Mouse (Mus musculus): Measurements from ENCODE around the gene Tjp2.

Tjp2 gene

DNA sequence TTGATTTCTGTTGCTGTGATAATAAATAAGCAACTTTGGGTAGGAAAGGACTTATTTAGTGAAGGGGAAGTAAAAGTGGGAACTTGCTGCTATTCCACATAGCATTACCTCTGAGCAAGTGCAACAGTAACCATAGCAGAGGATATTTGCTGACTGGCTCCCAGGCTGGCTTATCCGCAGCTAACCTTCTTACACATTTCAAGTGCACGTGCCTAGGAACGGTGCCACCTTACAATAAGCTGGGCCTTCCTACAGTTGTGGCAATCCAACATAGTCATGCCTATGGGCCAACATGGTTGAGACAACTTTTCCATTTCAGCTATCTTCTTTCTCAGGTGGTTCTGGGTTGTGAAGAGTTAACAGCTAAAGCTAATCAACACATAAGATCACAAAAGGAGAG, 147.2 kb downstream of the Tjp2 start:
- POLR2A ChIA-PET: no interaction called here
- CTCF ChIA-PET: no interaction called here

DNA sequence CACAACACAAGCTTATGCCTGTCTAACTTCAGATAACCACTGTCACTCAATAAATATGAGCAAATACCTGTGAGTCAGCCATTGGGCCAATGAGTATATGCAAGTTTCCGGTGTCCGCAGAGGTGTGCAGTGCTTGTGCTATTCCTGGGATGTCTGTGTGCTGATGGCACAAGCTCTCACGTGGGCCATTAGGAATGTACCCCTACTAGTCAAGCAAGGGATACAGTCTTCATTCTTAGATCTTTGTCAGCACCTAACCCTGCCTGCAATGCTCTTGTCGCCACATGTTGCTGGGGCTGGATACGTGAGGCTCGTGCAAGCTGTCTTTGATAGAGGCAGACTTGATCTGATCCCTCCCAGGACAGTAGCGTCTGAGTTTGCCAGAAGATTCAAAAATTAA, 148.3 kb downstream of the Tjp2 start:
- ChIA-PET CTCF (interaction anchor here in 2 of 4 experiments (0.6 kb wide), 3 partner anchors 11 to 191 kb away, joined by 3 to 7 read pairs (median 3); no protein-coding TSS in a partner anchor), POLR2A (interaction anchor here in 1 of 4 experiments (1.2 kb wide), 1 partner anchor 389 kb away, joined by 3 read pairs; no protein-coding TSS in a partner anchor)

DNA sequence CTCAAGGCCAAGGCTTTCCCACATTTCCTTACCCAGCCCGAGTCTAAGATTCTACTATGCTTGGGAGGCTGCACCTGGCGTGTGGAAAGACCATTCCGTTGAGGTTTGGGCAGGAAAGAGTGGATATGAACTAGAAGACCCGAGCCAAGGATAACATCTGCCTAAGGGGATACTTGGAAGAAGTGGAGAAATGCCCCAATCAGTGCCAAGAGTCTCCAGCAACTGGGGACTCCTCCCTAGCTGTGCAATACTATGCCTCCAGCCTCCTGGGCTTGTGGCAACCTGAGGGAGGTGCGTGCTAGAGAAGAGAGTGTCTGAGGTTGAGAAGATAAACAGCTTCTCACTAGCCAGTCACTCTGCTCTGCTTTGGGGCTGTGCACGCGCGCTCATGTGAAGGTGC, 148.9 kb downstream of the Tjp2 start:
- ChIA-PET POLR2A (interaction anchor here in 1 of 4 experiments (1.2 kb wide), 1 partner anchor 388 kb away, joined by 3 read pairs; no protein-coding TSS in a partner anchor), CTCF (interaction anchor here in 2 of 4 experiments (0.6 kb wide), 2 partner anchors 11 to 107 kb away, joined by 3 to 7 read pairs; no protein-coding TSS in a partner anchor)

DNA sequence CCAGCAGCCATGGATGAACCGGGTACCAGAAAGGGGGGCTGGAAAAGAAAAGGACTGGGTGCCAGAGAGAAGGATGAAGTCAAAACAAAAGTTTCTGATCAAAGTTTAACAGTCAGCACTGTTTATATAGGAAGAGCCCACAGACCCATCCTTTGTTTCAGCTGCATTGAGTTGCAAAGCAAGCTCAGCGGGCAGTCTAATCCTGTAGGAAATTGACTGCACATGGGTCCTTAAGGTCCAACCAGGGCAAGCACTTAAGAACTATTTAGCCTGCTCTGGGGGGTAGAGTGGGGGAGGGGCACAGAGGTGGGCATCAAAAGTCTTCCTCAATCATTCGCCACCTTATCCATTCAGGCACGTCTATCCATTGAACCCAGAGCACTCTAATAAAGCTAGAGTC, 151.7 kb downstream of the Tjp2 start:
- ChIA-PET CTCF (no interaction called here), POLR2A (interaction anchor here in 2 of 4 experiments (0.6 to 1.8 kb wide), 3 partner anchors 9 to 187 kb away, joined by 3 to 4 read pairs (median 4); no protein-coding TSS in a partner anchor)

DNA sequence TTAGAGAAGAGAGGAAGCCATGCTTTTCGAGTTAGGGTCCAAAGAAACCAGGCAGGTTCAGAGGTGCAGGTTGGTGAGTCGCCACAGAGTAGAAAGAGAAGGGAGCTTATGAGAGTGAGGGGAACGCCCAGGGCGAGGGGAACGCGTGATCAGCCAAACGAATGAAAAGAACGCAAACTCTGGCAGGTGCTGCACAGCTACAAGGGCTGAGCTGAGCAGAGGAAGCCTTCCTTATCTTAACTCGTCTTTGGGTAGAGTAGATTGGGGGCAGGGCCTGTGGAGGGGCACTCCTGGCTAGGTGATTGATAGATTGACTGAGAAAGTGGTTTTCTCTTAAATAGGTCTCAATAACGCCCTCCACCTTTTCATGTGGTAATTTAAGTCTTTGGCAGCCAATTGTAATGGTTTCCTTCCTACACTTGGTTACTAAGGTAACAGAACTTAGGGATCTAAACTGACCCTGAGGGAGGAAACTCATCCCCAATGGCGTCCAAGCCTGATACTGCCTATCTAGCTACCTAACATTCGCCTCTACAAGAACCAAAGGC, 160.4 kb downstream of the Tjp2 start:
- CTCF ChIA-PET: interaction anchor here in 2 of 4 experiments (0.6 to 0.8 kb wide), 2 partner anchors 36 to 201 kb away, joined by 3 to 5 read pairs; no protein-coding TSS in a partner anchor

DNA sequence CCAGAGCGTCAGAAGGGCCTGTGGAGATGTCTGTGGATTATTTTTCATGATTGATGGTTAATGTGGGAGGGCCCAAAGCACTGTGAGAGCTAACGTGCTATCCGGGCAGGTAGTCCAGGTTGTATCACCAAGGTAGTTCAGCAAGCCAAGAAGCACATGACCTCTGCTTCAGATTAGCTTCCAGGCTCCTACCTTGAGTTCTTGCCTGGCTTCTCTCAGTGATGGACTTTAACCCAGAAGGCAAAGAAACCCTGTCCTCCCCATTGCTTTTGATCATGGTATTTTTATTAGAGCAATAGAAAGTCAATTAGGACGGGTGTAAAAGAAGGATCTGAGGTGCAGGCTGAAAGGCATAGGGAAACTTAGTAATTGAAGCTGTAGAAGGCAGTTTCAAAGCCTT, 161.2 kb downstream of the Tjp2 start:
- ChIA-PET CTCF (no interaction called here), POLR2A (interaction anchor here in 2 of 4 experiments (0.7 to 1.5 kb wide), 6 partner anchors 9 to 400 kb away, joined by 3 to 4 read pairs (median 4); partner anchors contain the start of gene Tjp2 (in 1 of the 2))

More for the DNA sequence above, 160.4 kb downstream of the Tjp2 start:
- POLR2A ChIA-PET: interaction anchor here in 2 of 4 experiments (0.6 to 1.8 kb wide), 10 partner anchors 8 to 399 kb away, joined by 3 to 7 read pairs (median 4); partner anchors contain the start of gene Tjp2 (in 1 of the 2)

DNA sequence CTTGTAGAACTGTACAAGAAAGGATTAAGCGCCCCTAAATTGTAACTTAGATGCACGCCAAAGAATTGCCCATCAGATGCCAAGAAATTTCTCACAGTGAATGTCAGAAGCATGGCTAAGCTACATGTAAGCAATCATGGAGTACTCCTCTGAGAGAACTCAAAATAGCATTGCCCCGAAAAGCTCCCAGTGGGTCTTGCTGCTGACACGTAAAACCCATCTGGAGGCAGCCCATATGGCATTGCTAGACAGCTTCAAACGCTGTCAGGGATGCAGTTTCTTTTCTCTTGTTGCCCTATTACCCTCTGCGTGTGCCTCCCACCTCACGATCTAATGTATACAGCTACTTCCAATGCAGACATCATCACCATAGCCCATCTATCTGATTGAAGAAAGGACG, 166.0 kb downstream of the Tjp2 start:
- CTCF ChIA-PET: interaction anchor here in 1 of 4 experiments (0.7 kb wide), 1 partner anchor 42 kb away, joined by 3 read pairs; no protein-coding TSS in a partner anchor
- POLR2A ChIA-PET: interaction anchor here in 2 of 4 experiments (0.9 to 1.3 kb wide), 2 partner anchors 26 to 27 kb away, joined by 3 read pairs; no protein-coding TSS in a partner anchor

DNA sequence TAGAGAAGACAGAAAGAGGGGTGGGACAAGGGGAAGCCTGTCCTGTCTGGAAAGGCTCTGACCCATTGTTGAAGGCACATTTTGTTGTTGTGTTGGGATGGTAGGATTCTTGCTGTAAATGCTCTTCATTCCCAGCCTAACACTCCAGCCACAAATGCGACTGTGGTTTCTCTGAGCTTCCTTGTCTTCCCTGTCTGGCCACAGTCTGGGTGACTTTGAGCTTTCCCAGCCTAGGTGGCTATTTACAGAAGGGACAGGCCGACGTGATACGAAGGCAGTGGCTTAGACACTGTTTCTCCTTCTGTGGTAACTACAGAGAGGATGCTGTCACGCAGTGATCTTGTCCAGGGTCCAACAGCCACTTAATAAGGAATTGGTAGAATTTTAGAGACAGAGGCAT, 166.8 kb downstream of the Tjp2 start:
- CTCF ChIA-PET: no interaction called here
- POLR2A ChIA-PET: no interaction called here

DNA sequence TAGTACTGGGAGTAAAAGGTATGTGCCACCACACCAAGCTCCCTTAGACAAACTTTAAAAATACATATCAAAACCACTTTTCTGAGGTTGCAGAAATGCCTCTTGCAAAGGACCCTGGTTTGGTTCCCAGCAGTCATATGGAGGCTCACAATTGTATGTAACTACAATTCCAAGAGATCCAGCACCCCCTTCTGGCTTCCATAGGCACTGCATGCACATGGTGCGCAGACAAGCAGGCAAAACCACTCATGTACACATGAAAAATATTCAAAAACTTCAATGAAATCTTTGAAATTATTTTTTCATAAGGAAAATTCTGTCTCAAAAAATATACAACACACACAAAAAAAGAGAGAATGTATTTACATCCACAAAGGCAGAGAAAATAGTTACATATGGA, 167.9 kb downstream of the Tjp2 start:
- CTCF ChIA-PET: interaction anchor here in 2 of 4 experiments (1.0 to 1.3 kb wide), 2 partner anchors 18 to 97 kb away, joined by 3 read pairs; no protein-coding TSS in a partner anchor

DNA sequence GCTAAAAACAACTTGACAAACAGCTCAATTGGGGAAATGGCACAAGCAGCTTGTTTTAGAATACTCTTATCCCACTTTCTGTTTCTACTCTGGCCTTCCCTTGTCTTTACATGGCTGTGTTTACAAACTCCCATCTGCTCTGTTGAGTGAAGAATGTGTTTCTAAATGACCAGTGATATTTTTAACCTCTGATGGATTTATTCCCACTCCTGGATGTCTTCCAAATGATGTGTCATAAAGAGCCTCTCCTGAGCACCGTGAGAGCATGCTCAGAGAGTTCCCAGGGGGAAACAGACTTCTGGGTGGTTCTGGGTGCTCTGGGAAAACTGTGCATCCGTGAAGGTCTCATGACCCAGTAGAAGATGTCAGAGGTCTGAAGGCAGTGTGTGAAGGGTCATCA, 169.9 kb downstream of the Tjp2 start:
- CTCF ChIA-PET: interaction anchor here in 2 of 4 experiments (0.6 to 0.7 kb wide), 2 partner anchors 40 to 228 kb away, joined by 6 to 7 read pairs; no protein-coding TSS in a partner anchor
- POLR2A ChIA-PET: interaction anchor here in 2 of 4 experiments (0.7 to 1.9 kb wide), 2 partner anchors 10 to 925 kb away, joined by 3 to 7 read pairs; no protein-coding TSS in a partner anchor

More for the DNA sequence above, 167.9 kb downstream of the Tjp2 start:
- POLR2A ChIA-PET: interaction anchor here in 1 of 4 experiments (0.5 kb wide), 1 partner anchor 195 kb away, joined by 3 read pairs; no protein-coding TSS in a partner anchor

DNA sequence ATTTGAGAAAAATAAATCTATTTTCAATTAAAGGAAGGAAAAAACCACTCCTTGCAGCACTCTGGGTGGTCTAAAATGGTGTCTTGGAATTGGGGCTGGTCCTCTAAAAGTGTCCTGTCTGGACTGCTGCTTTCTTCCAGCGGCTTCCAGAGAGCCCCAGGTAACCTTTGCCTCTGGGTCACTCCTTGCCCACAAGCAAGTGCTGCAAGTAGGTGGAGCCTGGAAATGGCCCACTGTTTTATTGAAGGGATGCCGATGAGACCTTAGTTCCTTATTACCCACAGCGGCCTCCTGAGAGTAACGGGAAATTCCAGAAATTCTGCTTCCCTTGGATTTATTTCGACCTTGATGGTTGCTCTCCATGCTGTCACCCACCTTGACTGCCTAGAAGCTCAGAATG, 170.6 kb downstream of the Tjp2 start:
- CTCF ChIA-PET: interaction anchor here in 1 of 4 experiments (0.6 kb wide), 1 partner anchor 159 kb away, joined by 3 read pairs; no protein-coding TSS in a partner anchor
- POLR2A ChIA-PET: no interaction called here

DNA sequence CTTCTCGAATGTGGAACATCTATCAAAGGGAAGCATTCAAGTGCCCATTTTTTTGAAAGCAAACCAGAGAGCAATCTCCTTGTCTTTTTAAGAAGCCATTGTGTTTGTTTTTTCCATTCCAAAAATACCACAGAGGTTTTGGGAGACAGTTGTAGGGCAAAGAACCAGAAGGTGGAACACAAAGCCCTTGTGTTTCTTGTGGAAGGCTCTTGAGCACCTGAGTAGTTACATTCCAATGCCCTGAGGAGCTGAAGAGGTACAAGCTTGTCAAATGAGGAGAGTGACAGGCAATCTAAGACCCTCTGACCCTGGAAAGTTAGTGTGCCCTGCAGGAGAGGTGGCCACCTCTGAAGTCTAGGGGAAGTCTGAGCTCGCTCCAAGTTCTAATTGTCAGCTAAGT, 174.3 kb downstream of the Tjp2 start:
- ChIA-PET POLR2A (interaction anchor here in 1 of 4 experiments (0.9 kb wide), 1 partner anchor 9 kb away, joined by 3 read pairs; no protein-coding TSS in a partner anchor), CTCF (no interaction called here)

DNA sequence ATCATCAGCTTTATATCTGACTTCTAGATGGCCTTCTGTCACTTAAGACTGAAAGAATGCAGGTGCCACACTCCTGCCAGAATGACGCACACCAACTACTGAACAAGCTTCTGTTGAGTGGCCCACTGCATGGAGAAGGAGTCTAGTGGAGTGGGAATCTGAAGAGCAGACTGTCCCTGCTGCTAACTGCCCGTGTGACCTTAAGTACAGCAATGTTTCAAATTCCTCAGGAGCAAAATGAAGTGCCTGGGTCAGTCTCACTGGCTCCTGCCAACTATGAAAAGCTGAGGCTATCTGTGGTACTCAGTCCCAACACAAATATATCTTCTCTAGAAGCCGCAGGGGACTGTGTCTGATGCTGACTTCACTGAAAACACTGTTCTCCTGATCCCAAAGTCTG, 175.5 kb downstream of the Tjp2 start:
- ChIA-PET POLR2A (interaction anchor here in 1 of 4 experiments (0.5 kb wide), 1 partner anchor 60 kb away, joined by 3 read pairs; no protein-coding TSS in a partner anchor), CTCF (no interaction called here)

DNA sequence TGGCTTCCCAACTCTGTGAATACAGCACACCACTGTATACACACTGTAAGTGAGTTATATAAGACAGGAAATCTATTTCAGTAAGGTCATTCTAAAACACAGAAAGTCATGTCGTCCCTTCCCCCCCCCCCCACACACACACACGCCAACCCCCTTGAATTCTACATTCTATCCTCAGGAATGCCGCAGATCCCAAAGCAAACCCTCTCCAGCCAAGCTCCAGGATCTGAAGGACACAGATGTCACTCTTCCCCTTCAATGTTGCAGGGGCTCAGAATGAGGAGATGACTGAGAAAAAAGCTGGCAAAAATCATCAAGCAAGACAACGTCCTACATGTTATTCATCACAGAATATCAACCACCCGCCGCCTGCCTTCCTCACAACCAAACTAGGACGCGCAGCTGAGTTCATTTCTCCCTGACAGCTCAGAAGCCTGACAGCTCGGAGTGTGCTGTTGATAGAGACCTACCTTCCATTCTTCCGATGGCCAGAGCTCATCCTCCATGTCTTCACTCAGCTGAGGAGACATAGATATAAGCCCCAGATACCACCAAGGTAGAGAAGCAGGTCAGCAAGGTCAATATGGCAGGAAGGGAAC, 178.3 kb downstream of the Tjp2 start:
- ChIA-PET CTCF (no interaction called here), POLR2A (interaction anchor here in 1 of 4 experiments (1.5 to 2.2 kb wide), 2 partner anchors 11 to 15 kb away, joined by 5 read pairs; partner anchors contain the start of gene Fam189a2)
